Comparison of ENCODE assay signal across 26 mouse cellular contexts in genomic region chr12:25224644-25225043, GRCm38 (mm10).
DNase-seq lines count a peak whose midpoint lies in the region; ATAC-seq and TF ChIP-seq lines count a peak whose summit lies in the region.
"Had no signal": no experiment of that assay in that cellular context is flagged by ENCODE, and none has a peak within 500 bp of the region (broad histone marks: within the 10 kb centered on the region; RNA-seq: fewer than 3 reads in every experiment).

No protein-coding gene starts in this region.

- DNase-seq in kidney, adult 18-20 months, result peak; percentile 58
- no peak for DNase-seq in lung, postnatal 0 days (ENCODE audit: low spot score)
- DNase-seq in lung, postnatal 25 days (ENCODE audit: low spot score), result no peak
- peak; percentile 61 for DNase-seq in kidney, postnatal 14 days
- DNase-seq in testis, postnatal 10 days (ENCODE audit: low spot score), result peak; percentile 63
- no peak for DNase-seq in urinary bladder, postnatal 36 days (ENCODE audit: low spot score in 2 of 2)
- DNase-seq in retina, embryonic 14.5 days (ENCODE audit: low spot score), result no peak
- DNase-seq: adrenal gland, adult 2 months; B cell, adult 2 months; cerebellum, adult 11-12 months; cerebellum, postnatal 10 days; gastrocnemius, postnatal 14 days; heart, adult 18-20 months; midbrain, embryonic 14.5 days; right cerebral cortex, postnatal 4 days had no signal

- no peak overlapping the region for H3K9ac ChIP-seq in kidney, embryonic 15.5 days
- H3K9ac ChIP-seq in lung, postnatal 0 days (replicated peaks; ENCODE audit: low read depth), result no peak overlapping the region
- H3K9ac ChIP-seq: heart, embryonic 13.5 days; hindbrain, embryonic 14.5 days; limb, embryonic 12.5 days; liver, embryonic 14.5 days; neural tube, embryonic 12.5 days had no signal

- peak; percentile 38 for TF ChIP-seq CTCF in lung, postnatal 0 days (IDR thresholded peaks at IDR 0.05)

- no peak for ATAC-seq in kidney, embryonic 15.5 days (replicated peaks; ENCODE audit: low FRiP score)
- ATAC-seq in lung, postnatal 0 days, result no peak
- ATAC-seq: forebrain, embryonic 16.5 days; inflammation-experienced regulatory T-cells, adult 6 months; Patski had no signal

- H3K4me3 ChIP-seq in kidney, embryonic 15.5 days (replicated peaks), result no peak overlapping the region
- H3K4me3 ChIP-seq in lung, postnatal 0 days (ENCODE audit: low read depth, low read length), result no peak overlapping the region
- H3K4me3 ChIP-seq: embryonic facial prominence, embryonic 10.5 days; heart, embryonic 13.5 days; limb, embryonic 12.5 days; neural tube, embryonic 12.5 days had no signal

- no peak overlapping the region for H3K27ac ChIP-seq in kidney, embryonic 15.5 days
- H3K27ac ChIP-seq in lung, postnatal 0 days (ENCODE audit: low read length), result no peak overlapping the region
- H3K27ac ChIP-seq: embryonic facial prominence, embryonic 10.5 days; heart, embryonic 13.5 days; hindbrain, embryonic 14.5 days; limb, embryonic 12.5 days; liver, embryonic 14.5 days; neural tube, embryonic 12.5 days had no signal

- no peaks in the 10 kb centered on the region for H3K27me3 ChIP-seq in kidney, embryonic 15.5 days
- H3K27me3 ChIP-seq in lung, postnatal 0 days (replicated peaks; ENCODE audit: insufficient read depth, low read length), result no peaks in the 10 kb centered on the region
- H3K27me3 ChIP-seq: limb, embryonic 12.5 days; neural tube, embryonic 12.5 days; Patski had no signal

- WGBS in kidney, embryonic 15.5 days, result 74% methylated on average over 4 of the region's 4 CpGs
- 77% methylated on average over 4 of the region's 4 CpGs for WGBS in lung, postnatal 0 days

- no peaks in the 10 kb centered on the region for H3K9me3 ChIP-seq in kidney, embryonic 15.5 days (replicated peaks)
- H3K9me3 ChIP-seq in lung, postnatal 0 days (ENCODE audit: low read length), result no peaks in the 10 kb centered on the region
- H3K9me3 ChIP-seq: embryonic facial prominence, embryonic 10.5 days; heart, embryonic 13.5 days; limb, embryonic 12.5 days; neural tube, embryonic 12.5 days had no signal

- no peak overlapping the region for H3K4me2 ChIP-seq in kidney, embryonic 15.5 days
- H3K4me2 ChIP-seq in lung, postnatal 0 days (replicated peaks; ENCODE audit: low read depth, low read length), result no peak overlapping the region
- H3K4me2 ChIP-seq: heart, embryonic 13.5 days; hindbrain, embryonic 14.5 days; limb, embryonic 12.5 days; neural tube, embryonic 12.5 days had no signal

- H3K4me1 ChIP-seq in kidney, embryonic 15.5 days, result peaks cover 20% of the 10 kb centered on the region
- no peaks in the 10 kb centered on the region; the same call in 1 of the 2 replicates for H3K4me1 ChIP-seq in lung, postnatal 0 days (ENCODE audit: insufficient read depth, low read depth, low read length)
- H3K4me1 ChIP-seq: neural tube, embryonic 12.5 days had no signal

- H3K36me3 ChIP-seq in kidney, embryonic 15.5 days, result no peaks in the 10 kb centered on the region
- no peaks in the 10 kb centered on the region for H3K36me3 ChIP-seq in lung, postnatal 0 days (ENCODE audit: insufficient read depth, low read length)
- H3K36me3 ChIP-seq: embryonic facial prominence, embryonic 10.5 days; G1E; heart, embryonic 13.5 days; limb, embryonic 12.5 days; neural tube, embryonic 12.5 days had no signal

- TF ChIP-seq EP300 in lung, postnatal 0 days (IDR thresholded peaks at IDR 0.05), result no peak

Comparison
In these comparisons a context has a peak if more than half of its experiments do, and no peak if none do; other contexts are left out.
1. DNase-seq: peak in kidney, adult 18-20 months (single experiment), kidney, postnatal 14 days (single experiment) and testis, postnatal 10 days (single experiment); none in lung, postnatal 0 days (single experiment), lung, postnatal 25 days (single experiment), urinary bladder, postnatal 36 days (0 of 2) and retina, embryonic 14.5 days (single experiment).